Mouse (Mus musculus): ENCODE measurements around the gene 0610030E20Rik. TPM values are rescaled to one million over a fixed set of nuclear protein-coding genes. Genes with fewer than 3 reads are reported as not detected.

The 0610030E20Rik gene
- polyA plus RNA-seq, 1 experiment = 31.5 TPM

GRCm38 (mm10) chr6:72390795-72391521 lies 43.8 kb downstream of the 0610030E20Rik start:
- no peak for TF ChIP-seq GATA1 (IDR thresholded peaks at IDR 0.05; ENCODE audit: low read length)

- TF ChIP-seq GATA1 (IDR thresholded peaks at IDR 0.05; ENCODE audit: low read length) = no peak
Measured at GRCm38 (mm10) chr6:72392341-72392740, 45.2 kb downstream of the 0610030E20Rik start.

GRCm38 (mm10) chr6:72396837-72397251 lies 49.7 kb downstream of the 0610030E20Rik start:
- TF ChIP-seq GATA1 (IDR thresholded peaks at IDR 0.05; ENCODE audit: low read length) = no peak

GRCm38 (mm10) chr6:72399967-72400366 lies 52.9 kb downstream of the 0610030E20Rik start:
- TF ChIP-seq GATA1 (IDR thresholded peaks at IDR 0.05; ENCODE audit: low read length) = no peak

- TF ChIP-seq GATA1 (IDR thresholded peaks at IDR 0.05; ENCODE audit: low read length) = no peak
Measured at GRCm38 (mm10) chr6:72401875-72402274, 54.8 kb downstream of the 0610030E20Rik start.

Other genes with a start within 250 kb of the 0610030E20Rik start
- gene St3gal5, start 249.7 kb upstream of the 0610030E20Rik start, polyA plus RNA-seq (2012) = 56.6 and 62.0 TPM in 2 replicates
- gene Atoh8, start 111.7 kb upstream of the 0610030E20Rik start, polyA plus RNA-seq (2012) = not detected in 2 replicates
- gene Sftpb, start 42.7 kb upstream of the 0610030E20Rik start, polyA plus RNA-seq (2012) = not detected in 2 replicates
- 21.3 and 30.1 TPM in 2 replicates for gene Usp39, start 2.1 kb upstream of the 0610030E20Rik start, polyA plus RNA-seq (2012)
- gene Tmem150a, start 8.1 kb downstream of the 0610030E20Rik start, polyA plus RNA-seq (2012) = 2.2 and 3.6 TPM in 2 replicates
- 99.4 and 148 TPM in 2 replicates for gene Rnf181, start 19.6 kb downstream of the 0610030E20Rik start, polyA plus RNA-seq (2012)
- gene Vamp5, start 33.2 kb downstream of the 0610030E20Rik start, polyA plus RNA-seq (2012) = 234 and 278 TPM in 2 replicates
- gene Vamp8, start 43.4 kb downstream of the 0610030E20Rik start, polyA plus RNA-seq (2012) = 130 and 242 TPM in 2 replicates
- 5.2 and 6.1 TPM in 2 replicates for gene Ggcx, start 67.0 kb downstream of the 0610030E20Rik start, polyA plus RNA-seq (2012)
- 29.5 and 99.9 TPM in 2 replicates for gene Mat2a, start 92.2 kb downstream of the 0610030E20Rik start, polyA plus RNA-seq (2012)
- 0.06 TPM in 1 of 2 replicates, not detected in the other for gene Sh2d6, start 174.4 kb downstream of the 0610030E20Rik start, polyA plus RNA-seq (2012)
- 27.3 and 30.6 TPM in 2 replicates for gene Capg, start 197.1 kb downstream of the 0610030E20Rik start, polyA plus RNA-seq (2012)

Data from G1E-ER4 (cell line).